Comparison of ENCODE assay signal across 17 mouse cellular contexts in the genomic region with DNA sequence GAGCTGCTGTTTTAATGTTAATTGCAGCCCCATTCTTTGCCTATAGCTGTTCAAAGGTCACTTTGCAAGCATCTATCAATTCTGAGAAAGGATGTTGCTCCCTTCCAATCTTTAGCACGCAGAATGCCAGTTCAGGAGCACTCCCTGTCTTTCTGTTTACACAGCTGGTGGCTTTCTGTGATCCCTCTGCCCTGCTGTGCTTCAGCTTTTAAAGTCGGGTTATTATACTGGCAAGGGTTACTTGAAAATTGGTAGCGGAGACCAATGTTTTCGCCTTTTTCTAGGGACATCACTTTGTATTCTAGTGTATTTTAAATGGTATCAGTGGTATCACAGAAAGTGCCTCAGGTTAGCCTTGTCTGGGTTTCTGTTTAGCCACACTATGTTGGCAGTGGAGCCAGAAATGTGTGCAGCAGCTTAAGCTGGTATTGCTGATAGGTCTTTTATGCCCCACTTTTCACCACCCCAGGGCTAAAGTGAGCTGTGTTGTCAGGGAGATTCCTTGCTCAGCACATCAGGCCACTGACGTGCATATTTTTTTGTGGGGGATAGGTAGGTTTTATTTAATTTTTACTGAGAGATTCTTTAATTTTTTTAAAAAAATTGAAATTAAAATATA.
DNase-seq lines count a peak whose midpoint lies in the region; ATAC-seq and TF ChIP-seq lines count a peak whose summit lies in the region.
"Had no signal": no experiment of that assay in that cellular context is flagged by ENCODE, and none has a peak within 500 bp of the region (broad histone marks: within the 10 kb centered on the region; RNA-seq: fewer than 3 reads in every experiment).

No protein-coding gene starts in this region.

- H3K27me3 ChIP-seq in kidney, postnatal 0 days (ENCODE audit: insufficient read depth, low read length) = no peaks in the 10 kb centered on the region
- H3K27me3 ChIP-seq in midbrain, embryonic 13.5 days = no peaks in the 10 kb centered on the region
- no peaks in the 10 kb centered on the region for H3K27me3 ChIP-seq in thymus, adult 2 months (ENCODE audit: control insufficient read depth, insufficient read depth, low read length)
- H3K27me3 ChIP-seq: embryonic facial prominence, embryonic 15.5 days; liver, embryonic 15.5 days; neural tube, embryonic 12.5 days had no signal

- 19% methylated on average over 5 of the region's 5 CpGs for WGBS in kidney, postnatal 0 days
- WGBS in midbrain, embryonic 13.5 days = 17% methylated on average over 5 of the region's 5 CpGs
- 78% methylated on average over 5 of the region's 5 CpGs for WGBS in thymus, adult 2 months

- H3K9me3 ChIP-seq in kidney, postnatal 0 days (replicated peaks; ENCODE audit: low read length) = no peaks in the 10 kb centered on the region
- no peaks in the 10 kb centered on the region for H3K9me3 ChIP-seq in midbrain, embryonic 13.5 days
- H3K9me3 ChIP-seq: embryonic facial prominence, embryonic 15.5 days; liver, embryonic 15.5 days; neural tube, embryonic 12.5 days had no signal

- no peak for ATAC-seq in kidney, postnatal 0 days (replicated peaks; ENCODE audit: low FRiP score, low read depth)
- ATAC-seq in common myeloid progenitor, adult 5-6 weeks (replicated peaks; ENCODE audit: low read depth, poor library complexity, severe bottlenecking) = peak; percentile 39; the same call in 1 of the 2 replicates
- peak; percentile 75 for ATAC-seq in midbrain, embryonic 13.5 days

- TF ChIP-seq CTCF in kidney, postnatal 0 days (IDR thresholded peaks at IDR 0.05; ENCODE audit: low read depth) = no peak
- no peak for TF ChIP-seq CTCF in thymus, adult 2 months (IDR thresholded peaks at IDR 0.05; ENCODE audit: borderline replicate concordance, control insufficient read depth, extremely low read depth, insufficient read depth, low read length, poor library complexity)

- H3K4me3 ChIP-seq in kidney, postnatal 0 days (replicated peaks; ENCODE audit: low read depth, low read length) = no peak overlapping the region
- no peak overlapping the region for H3K4me3 ChIP-seq in midbrain, embryonic 13.5 days (replicated peaks)
- H3K4me3 ChIP-seq in thymus, adult 2 months (ENCODE audit: control insufficient read depth, insufficient read depth, low read length) = no peak overlapping the region
- H3K4me3 ChIP-seq: embryonic facial prominence, embryonic 15.5 days; liver, embryonic 15.5 days; neural tube, embryonic 12.5 days had no signal

- no peak overlapping the region for H3K27ac ChIP-seq in kidney, postnatal 0 days
- H3K27ac ChIP-seq in midbrain, embryonic 13.5 days = no peak overlapping the region
- H3K27ac ChIP-seq in thymus, adult 2 months (ENCODE audit: control insufficient read depth, insufficient read depth, low read length) = no peak overlapping the region
- H3K27ac ChIP-seq: embryonic facial prominence, embryonic 15.5 days; liver, embryonic 15.5 days; neural tube, embryonic 12.5 days had no signal

- intact Hi-C loops in left cerebral cortex, postnatal 25 days (cut with DNase I) = no loop called here

- DNase-seq in kidney, postnatal 0 days (ENCODE audit: low spot score) = peak; percentile 17
- DNase-seq in kidney, postnatal 14 days = no peak
- peak; percentile 45 for DNase-seq in embryo, embryonic 9.5 days (ENCODE audit: extremely low spot score)
- DNase-seq in left cerebral cortex, postnatal 25 days (ENCODE audit: low spot score in 2 of 2) = no peak
- no peak for DNase-seq in thymus, adult 2 months
- DNase-seq: cerebellum, adult 11 months; cerebellum, postnatal 25 days; gastrocnemius, postnatal 25 days; kidney, postnatal 25 days; layer of hippocampus, adult 9-11 months; lung, postnatal 14 days; thymus, postnatal 4 days had no signal

- H3K4me2 ChIP-seq in kidney, postnatal 0 days (ENCODE audit: low read length) = no peak overlapping the region
- H3K4me2 ChIP-seq in midbrain, embryonic 13.5 days (replicated peaks) = no peak overlapping the region
- H3K4me2 ChIP-seq: embryonic facial prominence, embryonic 15.5 days; liver, embryonic 15.5 days; neural tube, embryonic 12.5 days had no signal

- H3K36me3 ChIP-seq in kidney, postnatal 0 days (ENCODE audit: insufficient read depth, low read length) = no peaks in the 10 kb centered on the region
- H3K36me3 ChIP-seq in midbrain, embryonic 13.5 days = no peaks in the 10 kb centered on the region
- no peaks in the 10 kb centered on the region for H3K36me3 ChIP-seq in thymus, adult 2 months (ENCODE audit: control insufficient read depth, insufficient read depth, low read length)
- H3K36me3 ChIP-seq: embryonic facial prominence, embryonic 15.5 days; liver, embryonic 15.5 days; neural tube, embryonic 12.5 days had no signal

- no peaks in the 10 kb centered on the region for H3K4me1 ChIP-seq in kidney, postnatal 0 days (replicated peaks; ENCODE audit: insufficient read depth, low read length)
- H3K4me1 ChIP-seq in midbrain, embryonic 13.5 days (replicated peaks) = peaks cover 7% of the 10 kb centered on the region; the same call in 1 of the 2 replicates
- H3K4me1 ChIP-seq in thymus, adult 2 months (replicated peaks; ENCODE audit: control insufficient read depth, insufficient read depth, low read length) = no peaks in the 10 kb centered on the region
- H3K4me1 ChIP-seq: embryonic facial prominence, embryonic 15.5 days; liver, embryonic 15.5 days; neural tube, embryonic 12.5 days had no signal

- TF ChIP-seq POLR2A in thymus, adult 2 months (IDR thresholded peaks at IDR 0.05; ENCODE audit: control insufficient read depth, extremely low read depth, insufficient read depth, low read length, poor library complexity) = no peak

- H3K9ac ChIP-seq in kidney, postnatal 0 days (ENCODE audit: low read depth, low read length) = no peak overlapping the region
- no peak overlapping the region for H3K9ac ChIP-seq in midbrain, embryonic 13.5 days (replicated peaks)
- H3K9ac ChIP-seq: embryonic facial prominence, embryonic 15.5 days; liver, embryonic 15.5 days; neural tube, embryonic 12.5 days had no signal

Comparison
In these comparisons a context has a peak if more than half of its experiments do, and no peak if none do; other contexts are left out.
1. DNase-seq: peak in kidney, postnatal 0 days (single experiment) and embryo, embryonic 9.5 days (single experiment); none in kidney, postnatal 14 days (single experiment), left cerebral cortex, postnatal 25 days (0 of 2) and thymus, adult 2 months (single experiment).